30 mouse cellular contexts compared by ENCODE assay signal in the genomic region with DNA sequence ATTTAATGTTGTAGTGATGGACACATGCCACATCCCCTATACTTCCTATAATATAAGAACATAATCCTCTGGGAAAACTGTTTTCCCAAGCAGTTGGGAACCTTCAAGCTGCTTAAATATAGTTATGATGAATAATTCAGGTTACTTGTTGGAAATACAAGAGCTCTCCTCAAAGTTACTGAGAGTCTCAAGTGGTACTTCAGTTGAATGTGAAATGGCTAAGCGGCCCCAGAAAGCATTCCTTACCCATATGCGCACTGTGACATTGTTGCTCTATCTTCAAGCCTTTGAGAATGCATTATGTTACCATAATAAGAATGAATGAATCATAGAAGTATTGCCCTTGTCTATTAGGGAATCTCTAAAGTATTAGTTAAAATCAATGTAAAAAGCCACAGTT. TPM values are rescaled to one million over a fixed set of nuclear protein-coding genes. Genes with fewer than 3 reads are reported as not detected.
"Had no signal": no experiment of that assay in that cellular context is flagged by ENCODE, and none has a peak within 500 bp of the region (broad histone marks: within the 10 kb centered on the region; RNA-seq: fewer than 3 reads in every experiment).

No protein-coding gene starts in this region.

- ATAC-seq: forebrain, embryonic 16.5 days; hindbrain, embryonic 16.5 days; inflammation-experienced regulatory T-cells, adult 6 months; intestine, embryonic 15.5 days; intestine, postnatal 0 days had no signal

- H3K9ac ChIP-seq: heart, embryonic 12.5 days; hindbrain, embryonic 12.5 days; hindbrain, embryonic 14.5 days; intestine, embryonic 15.5 days; limb, embryonic 12.5 days had no signal

- H3K36me3 ChIP-seq: heart, embryonic 10.5 days; heart, embryonic 12.5 days; hindbrain, embryonic 10.5 days; hindbrain, embryonic 12.5 days; intestine, embryonic 15.5 days; limb, embryonic 10.5 days; limb, embryonic 12.5 days had no signal

- H3K4me3 ChIP-seq: gastrocnemius, adult 2 months; heart, embryonic 10.5 days; heart, embryonic 12.5 days; hindbrain, embryonic 10.5 days; hindbrain, embryonic 12.5 days; intestine, embryonic 15.5 days; layer of hippocampus, adult 2 months; limb, embryonic 10.5 days; limb, embryonic 12.5 days had no signal

- H3K9me3 ChIP-seq: heart, embryonic 10.5 days; heart, embryonic 12.5 days; hindbrain, embryonic 10.5 days; hindbrain, embryonic 12.5 days; intestine, embryonic 15.5 days; limb, embryonic 10.5 days; limb, embryonic 12.5 days had no signal

- H3K27me3 ChIP-seq: heart, embryonic 12.5 days; hindbrain, embryonic 12.5 days; intestine, embryonic 15.5 days; limb, embryonic 12.5 days had no signal

- DNase-seq: gastrocnemius, adult 2 months; gastrocnemius, postnatal 10 days; gastrocnemius, postnatal 25 days; heart, adult 18-20 months; heart, postnatal 10 days; heart, postnatal 4 days; kidney, adult 18-20 months; kidney, adult 8-10 months; kidney, postnatal 10 days; kidney, postnatal 25 days; kidney, postnatal 4 days had no signal

- H3K4me2 ChIP-seq: heart, embryonic 12.5 days; hindbrain, embryonic 12.5 days; hindbrain, embryonic 14.5 days; intestine, embryonic 15.5 days; limb, embryonic 12.5 days had no signal

- H3K4me1 ChIP-seq: heart, embryonic 10.5 days; heart, embryonic 12.5 days; hindbrain, embryonic 10.5 days; hindbrain, embryonic 12.5 days; intestine, embryonic 15.5 days; limb, embryonic 10.5 days; limb, embryonic 12.5 days had no signal

- H3K27ac ChIP-seq: gastrocnemius, adult 2 months; heart, embryonic 10.5 days; hindbrain, embryonic 10.5 days; hindbrain, embryonic 12.5 days; hindbrain, embryonic 14.5 days; intestine, embryonic 15.5 days; layer of hippocampus, adult 2 months; limb, embryonic 10.5 days; limb, embryonic 12.5 days had no signal

RNA-seq across cellular contexts. Expression of gene Gm10118, which starts 45.1 kb away (rescaled TPM):
- total RNA-seq: gastrocnemius, adult 2 months; gastrocnemius, postnatal 10 days; gastrocnemius, postnatal 25 days; gastrocnemius, postnatal 4 days; granulocyte monocyte progenitor cell, adult 5-6 weeks; heart, adult 18-20 months; heart, adult 8-10 months; heart, postnatal 10 days; heart, postnatal 25 days; heart, postnatal 4 days had no signal
- polyA plus RNA-seq: inflammation-experienced regulatory T-cells, adult 6 months; kidney, embryonic 14.5 days; kidney, embryonic 16.5 days; limb, embryonic 10.5 days; limb, embryonic 12.5 days had no signal
